Mouse (Mus musculus): ENCODE results near the gene Rngtt. TPM values are rescaled to one million over a fixed set of nuclear protein-coding genes. Genes with fewer than 3 reads are reported as not detected.
A peak's percentile ranks its signal among the peaks of the same experiment; 100 is the strongest.

Gene Rngtt
- polyA plus RNA-seq, 1 experiment from 2014 or later = 29.4 TPM

DNA sequence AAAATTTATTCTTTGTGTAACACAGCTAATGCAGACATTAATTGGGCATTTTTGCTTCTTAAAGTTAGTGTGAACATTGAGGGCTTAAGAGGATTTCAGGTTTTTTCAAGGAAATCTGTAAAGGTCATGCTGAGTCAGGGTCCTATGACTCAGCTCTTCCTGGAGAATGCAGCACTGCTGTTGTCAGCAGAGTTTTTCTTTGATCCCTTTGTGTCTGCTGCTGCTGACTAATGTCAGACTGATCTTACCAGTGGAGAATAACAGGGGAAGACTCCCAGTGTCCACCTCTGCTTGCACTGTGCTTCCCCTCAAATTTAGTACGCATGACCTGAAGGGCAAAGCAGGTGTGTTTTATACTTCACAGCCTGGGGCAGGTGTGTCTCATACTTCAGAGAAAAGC, 27.9 kb downstream of the Rngtt start:
- H3K9me3 ChIP-seq = no peaks in the 10 kb centered on the region
- H3K27me3 ChIP-seq = no peaks in the 10 kb centered on the region
- H3K4me3 ChIP-seq = no peak overlapping the region
- peaks cover 64% of the 10 kb centered on the region for H3K36me3 ChIP-seq
- ATAC-seq (ENCODE audit: low FRiP score) = no peak
- H3K4me1 ChIP-seq (replicated peaks) = no peaks in the 10 kb centered on the region
- H3K9ac ChIP-seq = no peak overlapping the region
- 82% methylated on average over 1 of the region's 1 CpGs for WGBS
- no peak overlapping the region for H3K4me2 ChIP-seq
- H3K27ac ChIP-seq = no peak overlapping the region

DNA sequence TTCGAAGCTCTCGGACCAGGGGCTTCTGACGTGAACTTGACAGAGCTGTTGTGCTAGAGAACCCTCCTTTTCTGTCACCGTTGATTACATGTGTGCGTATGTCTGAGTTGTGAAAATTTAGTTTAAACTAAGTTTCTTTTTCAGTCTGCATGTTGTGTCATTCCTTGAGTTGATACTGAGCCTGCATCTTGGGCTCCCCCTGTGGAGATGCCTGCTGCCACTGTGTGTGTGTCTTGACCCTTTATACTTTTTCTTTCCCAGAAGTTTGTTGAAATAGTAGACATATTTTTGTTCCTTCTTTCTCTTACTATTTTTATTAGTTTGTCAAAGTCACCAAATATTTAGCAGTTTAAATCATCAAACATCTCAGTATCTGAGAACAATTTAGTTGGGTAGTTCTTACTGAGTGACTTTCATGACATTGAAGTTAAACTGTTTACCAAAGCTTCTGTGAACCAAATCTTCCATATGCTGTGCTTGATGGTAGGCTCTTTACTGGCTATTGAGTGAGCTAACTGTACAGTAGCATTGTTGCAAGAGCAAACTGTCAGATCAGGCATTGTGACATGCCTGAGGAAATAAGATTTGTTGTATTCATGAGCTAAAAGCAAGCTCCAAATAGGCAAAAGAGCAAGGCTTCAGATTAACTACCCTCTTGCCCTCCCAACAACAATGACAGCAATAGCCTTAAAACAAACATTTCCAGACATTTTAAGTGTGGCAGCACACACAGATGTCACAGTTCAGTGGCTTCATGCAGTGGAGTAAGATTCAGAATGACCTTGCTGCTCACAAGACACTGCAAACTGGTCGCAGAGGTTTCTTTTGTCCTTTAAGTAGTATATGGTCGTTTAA, 33.0 kb downstream of the Rngtt start:
- WGBS = 90% methylated on average over 7 of the region's 7 CpGs
- ATAC-seq (ENCODE audit: low FRiP score) = no peak

DNA sequence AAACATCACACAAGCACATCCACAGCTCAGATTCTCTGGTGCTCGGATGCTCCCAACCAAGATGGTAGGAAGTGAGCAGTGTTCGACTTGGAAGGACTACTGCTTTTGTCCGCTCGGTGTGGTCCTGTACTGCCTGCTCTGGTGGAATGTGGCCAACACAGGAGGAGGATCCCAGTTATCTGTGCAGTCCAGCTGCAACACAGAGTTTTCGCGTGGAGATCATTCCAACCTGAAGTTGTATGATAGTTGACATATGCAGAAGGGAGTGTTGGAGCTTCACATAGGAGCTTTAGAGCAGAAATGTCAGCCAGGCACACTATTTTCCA, 33.6 kb downstream of the Rngtt start:
- no peaks in the 10 kb centered on the region for H3K27me3 ChIP-seq

More for the DNA sequence above, 33.0 kb downstream of the Rngtt start:
- H3K27ac ChIP-seq = no peak overlapping the region
- no peaks in the 10 kb centered on the region for H3K4me1 ChIP-seq (replicated peaks)
- H3K27me3 ChIP-seq = no peaks in the 10 kb centered on the region
- no peak overlapping the region for H3K9ac ChIP-seq
- H3K4me3 ChIP-seq = no peak overlapping the region
- H3K4me2 ChIP-seq = no peak overlapping the region
- H3K9me3 ChIP-seq = no peaks in the 10 kb centered on the region
- H3K36me3 ChIP-seq = peaks cover 42% of the 10 kb centered on the region

DNA sequence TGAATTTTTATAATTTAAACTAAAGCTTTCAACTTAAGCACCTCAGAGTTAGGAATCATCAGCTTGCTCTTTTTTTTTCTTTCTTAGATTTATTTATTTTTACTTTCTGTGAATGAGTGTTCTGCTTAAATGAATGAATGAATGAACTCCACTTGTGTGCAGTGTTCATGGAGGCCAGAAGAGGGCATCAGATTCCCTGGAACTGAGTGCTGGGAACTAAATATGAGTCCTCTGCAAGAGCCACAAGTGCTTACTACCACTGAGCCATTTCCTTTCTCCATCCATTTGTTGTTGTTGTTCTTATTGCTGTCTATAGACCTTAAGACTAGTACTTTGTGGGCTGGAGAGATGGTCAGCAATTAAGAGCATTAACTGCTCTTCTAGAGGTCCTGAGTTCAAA, 53.3 kb downstream of the Rngtt start:
- Histone ChIP-seq H3K9me3 (no peaks in the 10 kb centered on the region), H3K4me2 (no peak overlapping the region), H3K36me3 (peaks cover 13% of the 10 kb centered on the region), H3K4me3 (no peak overlapping the region), H3K4me1 (replicated peaks) (no peaks in the 10 kb centered on the region), H3K9ac (no peak overlapping the region), H3K27me3 (no peaks in the 10 kb centered on the region), H3K27ac (no peak overlapping the region)
- no peak for ATAC-seq (ENCODE audit: low FRiP score)

More for the DNA sequence above, 33.6 kb downstream of the Rngtt start:
- Histone ChIP-seq H3K9me3 (no peaks in the 10 kb centered on the region), H3K4me3 (no peak overlapping the region), H3K4me2 (no peak overlapping the region), H3K4me1 (replicated peaks) (no peaks in the 10 kb centered on the region), H3K9ac (no peak overlapping the region), H3K36me3 (peaks cover 40% of the 10 kb centered on the region), H3K27ac (no peak overlapping the region)
- ATAC-seq (ENCODE audit: low FRiP score) = no peak
- WGBS = 88% methylated on average over 6 of the region's 6 CpGs

DNA sequence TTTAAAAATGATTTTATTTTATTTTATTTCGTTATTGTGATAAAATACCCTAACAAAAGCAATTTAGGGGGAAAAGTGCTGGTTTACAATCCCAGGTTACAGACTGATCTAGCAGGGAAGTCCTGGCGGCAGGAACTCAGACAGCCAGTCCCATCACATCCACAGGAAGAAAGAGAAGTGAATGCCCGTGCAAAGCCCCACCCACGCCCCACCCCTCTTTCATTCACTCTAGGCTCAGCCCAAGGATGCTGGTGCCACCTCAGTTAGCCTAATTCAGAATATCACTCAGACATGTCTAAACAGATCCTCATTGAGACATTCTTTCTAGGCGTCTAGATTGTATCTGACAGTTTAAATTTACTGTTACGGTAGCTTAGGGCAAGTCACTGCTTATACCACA, 64.8 kb downstream of the Rngtt start:
- H3K9ac ChIP-seq = no peak overlapping the region
- H3K4me3 ChIP-seq = no peak overlapping the region
- WGBS = 67% methylated on average over 6 of the region's 6 CpGs
- H3K36me3 ChIP-seq = peaks cover 12% of the 10 kb centered on the region
- H3K9me3 ChIP-seq = no peaks in the 10 kb centered on the region
- no peak overlapping the region for H3K27ac ChIP-seq
- H3K4me1 ChIP-seq (replicated peaks) = no peaks in the 10 kb centered on the region
- ATAC-seq (ENCODE audit: low FRiP score) = no peak
- no peaks in the 10 kb centered on the region for H3K27me3 ChIP-seq
- H3K4me2 ChIP-seq = no peak overlapping the region

DNA sequence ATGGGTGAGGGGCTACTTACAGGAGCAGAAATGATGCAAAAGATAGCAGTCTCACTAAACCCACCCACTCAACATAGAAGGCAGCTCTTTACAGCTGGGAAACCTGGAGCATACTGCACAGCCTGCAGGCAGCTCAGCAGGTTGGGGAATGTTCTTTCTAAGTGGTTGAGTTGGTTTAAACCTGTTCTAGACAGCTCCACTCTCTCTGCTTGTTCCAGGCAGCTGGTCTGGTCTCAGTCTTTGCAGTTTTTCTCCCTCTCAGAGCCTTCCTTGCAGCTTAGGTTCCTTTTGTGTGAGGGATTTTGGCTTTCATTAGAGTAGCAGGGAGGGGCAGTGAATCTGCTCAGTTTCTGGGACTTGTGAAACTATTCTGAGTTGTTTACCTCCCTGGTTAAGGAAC, 67.5 kb downstream of the Rngtt start:
- no peaks in the 10 kb centered on the region for H3K9me3 ChIP-seq
- no peaks in the 10 kb centered on the region for H3K4me1 ChIP-seq (replicated peaks)
- no peaks in the 10 kb centered on the region for H3K27me3 ChIP-seq
- peaks cover 16% of the 10 kb centered on the region for H3K36me3 ChIP-seq
- ATAC-seq (ENCODE audit: low FRiP score) = no peak
- H3K4me2 ChIP-seq = no peak overlapping the region
- no peak overlapping the region for H3K27ac ChIP-seq
- no peak overlapping the region for H3K4me3 ChIP-seq
- no peak overlapping the region for H3K9ac ChIP-seq

DNA sequence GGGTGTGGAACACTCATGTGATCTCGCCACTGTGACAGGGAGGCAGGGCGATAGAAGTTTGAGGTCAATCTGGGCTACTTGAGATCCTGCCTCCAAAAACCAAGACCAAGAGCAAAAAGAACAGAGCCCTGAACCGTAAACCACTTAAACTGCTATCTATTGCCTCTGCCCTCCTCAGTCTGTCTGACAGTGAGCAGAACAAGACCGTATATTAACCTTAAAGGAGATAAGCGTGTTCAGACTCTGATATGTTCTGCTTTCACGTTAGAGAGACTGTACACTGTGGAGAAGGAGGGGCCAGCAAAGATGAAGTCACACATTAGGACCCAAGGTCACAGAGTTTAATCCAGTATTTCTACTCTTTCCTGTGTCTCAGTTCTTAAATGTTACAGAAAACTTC, 68.8 kb downstream of the Rngtt start:
- Histone ChIP-seq H3K4me3 (no peak overlapping the region), H3K4me1 (replicated peaks) (no peaks in the 10 kb centered on the region), H3K4me2 (no peak overlapping the region), H3K27ac (no peak overlapping the region), H3K9me3 (no peaks in the 10 kb centered on the region), H3K27me3 (no peaks in the 10 kb centered on the region), H3K9ac (no peak overlapping the region), H3K36me3 (peaks cover 20% of the 10 kb centered on the region)
- WGBS = 93% methylated on average over 6 of the region's 6 CpGs
- ATAC-seq (ENCODE audit: low FRiP score) = no peak

DNA sequence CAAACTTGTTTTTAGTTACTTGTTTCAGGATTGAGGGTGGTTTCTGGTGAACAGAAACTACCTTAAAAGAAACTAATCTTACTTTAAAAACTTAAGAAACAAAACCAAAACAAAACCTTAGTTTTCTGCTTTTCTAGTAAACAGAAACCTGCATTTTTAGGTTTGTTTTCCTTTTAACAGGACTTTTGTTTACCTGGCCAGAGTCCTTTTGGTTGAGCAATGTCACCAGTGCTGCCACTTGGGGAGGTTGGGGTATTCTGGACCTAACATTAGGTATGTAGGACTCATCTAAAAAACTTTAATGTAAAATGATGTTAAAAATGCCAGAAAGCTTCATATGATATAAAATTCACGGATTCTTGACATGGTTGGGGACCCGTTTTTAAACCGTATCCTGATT, 78.8 kb downstream of the Rngtt start:
- Histone ChIP-seq H3K27ac (no peak overlapping the region), H3K4me1 (replicated peaks) (peaks cover 5% of the 10 kb centered on the region; the same call in 1 of the 2 replicates), H3K27me3 (no peaks in the 10 kb centered on the region), H3K36me3 (peaks cover 7% of the 10 kb centered on the region; the same call in 1 of the 2 replicates), H3K9me3 (no peaks in the 10 kb centered on the region), H3K4me2 (no peak overlapping the region), H3K4me3 (no peak overlapping the region), H3K9ac (no peak overlapping the region)
- no peak for ATAC-seq (ENCODE audit: low FRiP score)
- 97% methylated on average over 3 of the region's 3 CpGs for WGBS

DNA sequence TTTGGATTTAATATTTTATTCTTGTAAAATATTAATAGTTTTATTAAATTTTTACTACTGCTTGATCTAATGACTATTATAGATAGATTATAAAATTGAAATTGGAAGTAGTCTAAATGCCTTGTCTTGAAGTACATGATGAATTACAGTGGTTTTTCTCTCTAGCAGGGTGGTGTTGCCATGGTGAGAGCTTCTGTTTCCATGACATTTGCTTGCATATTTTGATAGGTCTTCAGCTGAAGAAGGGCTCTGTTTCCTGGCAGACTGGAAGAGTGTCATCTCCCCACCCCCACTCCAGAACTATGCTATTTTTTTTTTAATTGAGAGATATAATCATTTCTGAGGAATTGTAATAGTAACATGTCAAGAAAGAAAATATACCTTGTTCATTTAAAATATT, 80.5 kb downstream of the Rngtt start:
- H3K4me3 ChIP-seq = no peak overlapping the region
- no peak overlapping the region for H3K4me2 ChIP-seq
- no peak for ATAC-seq (ENCODE audit: low FRiP score)
- H3K4me1 ChIP-seq (replicated peaks) = peaks cover 5% of the 10 kb centered on the region; the same call in 1 of the 2 replicates
- H3K9ac ChIP-seq = no peak overlapping the region
- peaks cover 7% of the 10 kb centered on the region; the same call in 1 of the 2 replicates for H3K36me3 ChIP-seq
- H3K27me3 ChIP-seq = no peaks in the 10 kb centered on the region
- H3K27ac ChIP-seq = no peak overlapping the region
- no peaks in the 10 kb centered on the region for H3K9me3 ChIP-seq

DNA sequence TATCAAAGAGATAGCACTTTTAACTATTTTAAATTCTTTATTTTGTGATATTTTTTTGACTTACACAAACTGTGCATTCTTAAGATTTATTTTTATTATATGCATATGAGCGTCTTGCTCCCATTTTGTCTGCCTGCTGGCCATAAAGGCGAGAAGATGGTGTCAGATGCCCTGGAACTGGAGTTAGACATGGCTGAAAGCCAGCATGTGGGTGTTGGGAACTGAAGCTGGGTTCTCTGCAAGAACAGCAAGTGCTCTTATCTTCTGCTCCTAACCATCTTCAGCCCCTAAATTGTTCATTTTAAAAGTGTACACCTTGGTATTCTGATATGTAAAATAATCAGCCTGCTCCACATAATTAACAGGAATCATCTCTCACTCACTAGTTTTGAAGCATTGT, 83.3 kb downstream of the Rngtt start:
- 96% methylated on average over 2 of the region's 2 CpGs for WGBS
- no peaks in the 10 kb centered on the region for H3K9me3 ChIP-seq

DNA sequence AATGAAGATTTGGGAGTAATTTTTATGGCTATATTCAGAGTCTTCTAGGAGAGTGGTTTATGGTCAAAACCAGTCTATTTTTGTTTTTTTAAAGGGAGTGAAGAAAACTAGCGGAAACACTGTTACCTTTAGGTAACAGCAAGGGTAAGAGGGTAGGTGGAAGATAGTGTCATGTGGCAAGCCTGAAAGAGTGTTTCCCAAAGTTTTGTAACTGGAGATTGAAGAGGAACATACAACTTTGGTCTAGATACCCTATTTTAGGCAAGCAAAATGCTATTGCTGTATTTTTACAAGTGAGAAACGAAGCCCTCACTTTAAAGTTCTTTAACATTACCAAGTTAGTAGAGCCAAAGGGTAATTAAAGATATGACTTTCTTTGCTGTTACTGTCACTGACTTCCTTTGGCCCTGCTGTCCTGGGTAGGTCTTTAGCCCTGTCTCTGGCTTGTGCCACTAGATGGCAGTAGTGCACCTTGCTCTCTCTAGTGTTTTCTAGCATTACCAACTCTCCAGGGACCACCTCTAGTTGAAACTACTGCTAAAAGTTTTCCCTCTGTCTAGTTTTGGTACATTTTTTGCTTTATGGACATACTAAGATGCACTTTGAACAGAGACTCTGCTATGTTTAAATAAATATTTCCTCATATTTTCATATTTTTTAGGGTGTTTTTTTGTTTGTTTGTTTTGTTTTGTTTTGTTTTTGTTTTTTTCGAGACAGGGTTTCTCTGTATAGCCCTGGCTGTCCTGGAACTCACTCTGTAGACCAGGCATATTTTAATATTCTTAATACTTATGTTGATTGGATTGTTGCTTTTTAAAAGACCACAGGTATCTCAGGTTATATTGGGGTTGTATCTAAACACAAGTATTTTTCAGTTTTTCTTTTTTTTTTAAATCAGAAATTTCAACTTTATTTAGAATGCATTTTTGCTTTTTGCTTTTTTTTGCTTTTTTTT, 86.4 kb downstream of the Rngtt start:
- 55% methylated on average over 3 of the region's 3 CpGs for WGBS
- no peaks in the 10 kb centered on the region for H3K4me1 ChIP-seq (replicated peaks)

More for the DNA sequence above, 83.3 kb downstream of the Rngtt start:
- Histone ChIP-seq H3K36me3 (no peaks in the 10 kb centered on the region), H3K4me2 (no peak overlapping the region), H3K27ac (no peak overlapping the region), H3K4me1 (replicated peaks) (peaks cover 5% of the 10 kb centered on the region; the same call in 1 of the 2 replicates), H3K9ac (no peak overlapping the region), H3K4me3 (no peak overlapping the region), H3K27me3 (no peaks in the 10 kb centered on the region)
- no peak for ATAC-seq (ENCODE audit: low FRiP score)

DNA sequence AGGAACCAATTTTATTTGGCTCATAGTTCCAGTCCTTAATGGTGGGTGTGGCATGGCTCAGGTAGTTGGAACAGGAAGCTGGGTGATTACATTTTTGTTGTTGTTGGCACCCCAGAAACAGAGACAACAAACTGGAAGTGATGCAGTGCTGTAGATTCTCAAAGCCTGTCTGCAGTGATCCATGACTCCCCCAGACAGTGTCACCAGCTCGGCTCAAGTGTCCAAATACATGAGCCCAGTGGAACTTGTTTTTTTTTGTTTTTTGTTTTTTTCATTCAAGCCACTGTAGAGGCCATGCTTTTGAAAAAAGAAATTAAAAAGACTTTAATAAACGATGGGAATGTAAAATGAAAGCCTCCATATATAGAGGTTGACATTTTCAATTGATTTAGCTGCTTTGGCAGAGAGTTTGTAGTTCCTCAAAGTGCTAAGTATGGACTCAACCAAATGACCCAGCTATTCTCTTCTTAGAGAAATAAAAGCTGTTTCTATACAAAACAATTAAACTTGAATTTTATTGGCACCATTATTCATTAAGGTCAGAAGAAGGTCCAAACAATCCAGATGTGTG, 95.7 kb downstream of the Rngtt start:
- H3K27me3 ChIP-seq = no peaks in the 10 kb centered on the region
- ATAC-seq (ENCODE audit: low FRiP score) = no peak
- H3K36me3 ChIP-seq = no peaks in the 10 kb centered on the region; the same call in 1 of the 2 replicates
- H3K27ac ChIP-seq = no peak overlapping the region
- no peaks in the 10 kb centered on the region for H3K9me3 ChIP-seq
- no peak overlapping the region for H3K4me2 ChIP-seq
- no peaks in the 10 kb centered on the region for H3K4me1 ChIP-seq (replicated peaks)
- H3K4me3 ChIP-seq = no peak overlapping the region
- H3K9ac ChIP-seq = no peak overlapping the region
- WGBS = 80% methylated on average over 2 of the region's 2 CpGs

More for the DNA sequence above, 86.4 kb downstream of the Rngtt start:
- H3K27ac ChIP-seq = no peak overlapping the region
- no peak overlapping the region for H3K4me2 ChIP-seq
- H3K27me3 ChIP-seq = no peaks in the 10 kb centered on the region
- peak; percentile 84 for ATAC-seq (ENCODE audit: low FRiP score)
- no peak overlapping the region for H3K4me3 ChIP-seq
- no peak overlapping the region for H3K9ac ChIP-seq
- no peaks in the 10 kb centered on the region for H3K9me3 ChIP-seq
- H3K36me3 ChIP-seq = no peaks in the 10 kb centered on the region
